Mouse (Mus musculus): ENCODE results near the gene Mgst2. TPM values are rescaled to one million over a fixed set of nuclear protein-coding genes. Genes with fewer than 3 reads are reported as not detected.

Gene Mgst2
- total and polyA plus RNA-seq, 3 experiments: 0.43 to 1.4 (median 0.60) TPM

DNA sequence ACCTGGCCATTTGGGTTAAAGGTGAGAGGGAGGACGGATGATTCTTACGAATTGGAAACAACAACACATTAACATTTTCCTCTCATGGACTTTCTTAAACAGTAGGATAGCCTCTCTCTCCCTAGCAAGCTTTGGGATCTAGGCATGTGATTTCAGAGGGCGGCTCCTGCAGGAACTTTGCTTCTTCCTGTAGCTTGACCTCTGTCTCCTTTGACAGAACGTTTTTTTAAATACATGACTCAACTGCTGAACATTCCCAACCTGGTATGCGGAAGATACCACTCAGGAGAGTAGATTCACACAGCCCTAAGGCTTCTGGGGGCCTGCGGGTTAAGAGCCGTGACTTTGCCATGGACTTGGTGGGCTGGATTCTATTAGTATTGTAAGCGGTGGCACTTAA, 10.7 kb upstream of the Mgst2 start:
- Histone ChIP-seq H3K27me3 (ENCODE audit: control insufficient read depth, insufficient read depth, low read length) (no peaks in the 10 kb centered on the region), H3K4me3 (no peak overlapping the region), H3K36me3 (ENCODE audit: control insufficient read depth, insufficient read depth, low read length) (no peaks in the 10 kb centered on the region), H3K27ac (no peak overlapping the region), H3K4me1 (ENCODE audit: control insufficient read depth, insufficient read depth, low read length) (no peaks in the 10 kb centered on the region; the same call in 1 of the 2 replicates), H3K9ac (ENCODE audit: low read depth, low read length) (no peak overlapping the region), H3K79me2 (replicated peaks; ENCODE audit: control insufficient read depth, insufficient read depth, low read length) (no peaks in the 10 kb centered on the region)
- 51% methylated on average over 8 of the region's 8 CpGs for WGBS
- DNase-seq: no peak
- TF ChIP-seq POLR2A (IDR thresholded peaks at IDR 0.05; ENCODE audit: insufficient read depth, low read depth, low read length) (no peak), EP300 (IDR thresholded peaks at IDR 0.05; ENCODE audit: insufficient read depth, low read depth, low read length) (no peak), CTCF (IDR thresholded peaks at IDR 0.05) (no peak)
- intact Hi-C loops (cut with DNase I): loop anchor here (5.0 kb wide), 1 partner anchor 87 kb away; the partner anchor contains the start of gene Setd7

DNA sequence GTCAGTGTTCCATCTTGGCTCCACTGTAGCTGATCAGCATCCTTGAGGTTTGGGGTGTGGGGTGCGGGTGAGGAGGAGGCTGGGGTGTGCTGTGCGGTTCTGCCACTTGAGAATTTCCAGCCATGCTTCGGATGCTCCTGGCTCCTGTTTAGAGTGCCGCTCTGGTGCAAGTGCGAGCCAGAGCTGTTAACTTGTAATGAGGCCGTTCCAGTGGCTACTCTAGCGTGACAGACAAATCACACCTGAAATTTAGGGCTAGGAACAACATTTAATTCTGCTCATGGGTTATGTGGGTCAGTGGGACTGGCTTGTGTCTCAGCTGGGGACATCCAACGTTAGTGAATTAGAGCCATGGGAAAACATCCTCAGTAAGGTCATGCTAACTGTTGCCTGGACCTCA, 10.2 kb upstream of the Mgst2 start:
- H3K4me3 ChIP-seq: no peak overlapping the region
- H3K36me3 ChIP-seq (ENCODE audit: control insufficient read depth, insufficient read depth, low read length): no peaks in the 10 kb centered on the region
- H3K9ac ChIP-seq (ENCODE audit: low read depth, low read length): no peak overlapping the region
- no peak for DNase-seq
- H3K4me1 ChIP-seq (ENCODE audit: control insufficient read depth, insufficient read depth, low read length): no peaks in the 10 kb centered on the region; the same call in 1 of the 2 replicates
- no peaks in the 10 kb centered on the region for H3K79me2 ChIP-seq (replicated peaks; ENCODE audit: control insufficient read depth, insufficient read depth, low read length)
- WGBS: 88% methylated on average over 8 of the region's 8 CpGs
- no peaks in the 10 kb centered on the region for H3K27me3 ChIP-seq (ENCODE audit: control insufficient read depth, insufficient read depth, low read length)
- no peak overlapping the region for H3K27ac ChIP-seq
- intact Hi-C loops (cut with DNase I): loop anchor here (5.0 kb wide), 2 partner anchors 88 to 592 kb away; partner anchors contain the start of gene Setd7
- TF ChIP-seq EP300 (IDR thresholded peaks at IDR 0.05; ENCODE audit: insufficient read depth, low read depth, low read length) (no peak), CTCF (IDR thresholded peaks at IDR 0.05) (no peak), POLR2A (IDR thresholded peaks at IDR 0.05; ENCODE audit: insufficient read depth, low read depth, low read length) (no peak)

DNA sequence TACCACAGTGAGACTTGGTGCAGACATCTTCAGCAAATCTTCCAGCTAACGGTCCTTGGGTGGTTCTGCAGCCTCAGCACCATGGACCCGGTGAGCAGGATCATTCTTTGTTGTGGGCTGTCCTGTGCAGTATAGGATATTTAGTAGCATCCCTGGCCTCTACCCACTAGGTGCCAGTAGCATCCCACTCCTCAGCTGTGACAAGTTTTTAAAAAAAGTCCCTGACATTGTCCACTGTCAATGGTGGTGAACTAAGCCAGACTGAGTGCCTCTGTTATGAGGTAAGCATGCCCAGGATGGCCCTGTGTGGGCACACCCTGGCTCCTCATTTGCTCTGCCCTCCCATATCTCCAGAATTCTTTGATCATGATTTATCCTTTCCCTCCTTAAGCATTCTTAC, 9.0 kb upstream of the Mgst2 start:
- Histone ChIP-seq H3K4me1 (ENCODE audit: control insufficient read depth, insufficient read depth, low read length) (no peaks in the 10 kb centered on the region; the same call in 1 of the 2 replicates), H3K36me3 (ENCODE audit: control insufficient read depth, insufficient read depth, low read length) (no peaks in the 10 kb centered on the region), H3K4me3 (no peak overlapping the region), H3K27me3 (ENCODE audit: control insufficient read depth, insufficient read depth, low read length) (no peaks in the 10 kb centered on the region), H3K9ac (ENCODE audit: low read depth, low read length) (no peak overlapping the region), H3K27ac (no peak overlapping the region), H3K79me2 (replicated peaks; ENCODE audit: control insufficient read depth, insufficient read depth, low read length) (no peaks in the 10 kb centered on the region)
- no peak for DNase-seq
- WGBS: 89% methylated on average over 2 of the region's 2 CpGs
- TF ChIP-seq EP300 (IDR thresholded peaks at IDR 0.05; ENCODE audit: insufficient read depth, low read depth, low read length): no peak
- intact Hi-C loops (cut with DNase I): loop anchor here (5.0 kb wide), 1 partner anchor 591 kb away; no protein-coding TSS in a partner anchor

DNA sequence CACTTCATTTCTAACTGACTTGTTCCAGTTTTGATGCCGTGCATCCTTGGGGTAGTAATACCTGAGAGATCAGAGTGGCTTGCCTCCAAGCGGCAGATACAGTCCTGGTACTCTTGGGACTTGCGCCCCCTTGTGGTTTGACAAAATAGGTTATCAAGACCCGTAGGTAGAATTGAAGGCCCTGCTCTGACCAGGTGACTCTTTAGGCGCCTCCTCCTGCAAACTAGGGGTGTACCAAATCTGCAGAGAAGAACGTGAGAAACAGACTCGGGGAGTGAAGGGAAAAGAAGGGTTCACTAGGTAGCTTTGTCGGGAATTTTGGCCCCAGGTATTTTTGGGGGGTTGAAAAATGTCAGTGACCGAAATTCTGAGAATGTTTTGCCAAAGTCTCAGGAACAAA, 7.9 kb upstream of the Mgst2 start:
- intact Hi-C loops (cut with DNase I): loop anchor here (1.0 to 5.0 kb wide), 3 partner anchors 69 to 590 kb away; no protein-coding TSS in a partner anchor
- H3K9ac ChIP-seq (ENCODE audit: low read depth, low read length): no peak overlapping the region
- no peaks in the 10 kb centered on the region for H3K79me2 ChIP-seq (replicated peaks; ENCODE audit: control insufficient read depth, insufficient read depth, low read length)
- H3K27me3 ChIP-seq (ENCODE audit: control insufficient read depth, insufficient read depth, low read length): no peaks in the 10 kb centered on the region
- TF ChIP-seq EP300 (IDR thresholded peaks at IDR 0.05; ENCODE audit: insufficient read depth, low read depth, low read length) (no peak), POLR2A (IDR thresholded peaks at IDR 0.05; ENCODE audit: insufficient read depth, low read depth, low read length) (no peak), CTCF (IDR thresholded peaks at IDR 0.05) (peak; percentile 84)
- no peaks in the 10 kb centered on the region; the same call in 1 of the 2 replicates for H3K4me1 ChIP-seq (ENCODE audit: control insufficient read depth, insufficient read depth, low read length)
- DNase-seq: peak; percentile 72 to 74
- H3K4me3 ChIP-seq: no peak overlapping the region
- H3K27ac ChIP-seq: peak overlapping the region; percentile 36; the same call in 1 of the 2 replicates
- H3K36me3 ChIP-seq (ENCODE audit: control insufficient read depth, insufficient read depth, low read length): no peaks in the 10 kb centered on the region
- WGBS: 4% methylated on average over 9 of the region's 9 CpGs

DNA sequence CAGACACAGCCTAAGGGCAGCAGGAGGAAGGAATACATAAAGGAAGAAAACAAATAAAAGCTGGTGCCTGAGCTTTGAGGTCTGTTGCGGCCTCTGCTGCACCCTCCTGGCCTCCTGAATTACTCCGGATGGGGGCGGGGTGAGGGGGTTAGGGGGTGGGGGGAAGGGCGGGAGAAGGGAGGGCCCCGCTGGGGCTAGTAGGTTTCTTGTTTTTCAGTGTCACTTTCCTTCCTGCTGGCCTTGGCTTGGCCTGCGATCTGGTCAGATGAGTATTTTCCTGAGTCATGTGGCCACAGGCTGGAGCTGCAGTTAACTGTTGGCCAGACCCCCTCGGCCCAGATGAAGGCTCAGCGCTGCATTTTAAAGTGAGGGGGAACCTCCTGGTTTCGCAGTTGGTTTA, 7.5 kb upstream of the Mgst2 start:
- 6% methylated on average over 7 of the region's 9 CpGs for WGBS
- peak; percentile 53 to 59 for DNase-seq
- no peak overlapping the region for H3K9ac ChIP-seq (ENCODE audit: low read depth, low read length)

DNA sequence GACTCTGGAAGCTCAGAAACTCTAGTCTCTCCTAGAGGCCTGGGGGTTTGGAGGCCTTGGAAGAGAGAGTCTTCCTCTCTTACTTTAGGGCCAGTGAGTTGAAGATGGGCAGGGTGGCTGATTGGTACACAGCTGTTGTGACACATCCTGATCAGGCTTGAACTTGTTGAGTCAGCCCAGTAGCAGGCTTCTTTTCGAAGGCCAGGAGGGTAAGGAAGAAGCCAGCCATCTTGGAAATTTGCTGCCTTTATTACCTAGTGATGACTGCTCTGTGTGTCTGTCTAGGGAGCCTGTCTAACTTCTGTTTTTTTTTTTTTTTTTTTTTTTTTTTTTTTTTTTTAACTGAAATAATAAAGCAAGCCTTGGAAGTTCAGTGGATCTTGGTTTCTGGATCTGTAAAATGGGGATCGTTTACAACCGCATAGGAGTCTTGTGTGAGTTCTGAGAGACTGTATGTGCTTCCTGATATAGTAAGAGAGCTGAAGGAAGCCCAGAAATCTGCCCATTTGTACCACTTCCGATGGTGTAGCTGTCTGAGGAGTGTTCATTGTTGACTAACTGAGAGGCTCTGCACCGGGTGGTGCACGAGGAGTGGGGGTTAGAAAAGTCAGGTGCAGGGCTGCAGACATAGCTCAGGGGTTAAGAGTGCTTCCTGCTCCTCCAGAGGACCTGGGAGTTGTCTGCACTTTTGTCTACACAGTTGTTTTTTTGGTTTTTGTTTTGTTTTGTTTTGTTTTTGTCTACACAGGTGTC, 5.7 kb upstream of the Mgst2 start:
- H3K4me3 ChIP-seq: no peak overlapping the region
- intact Hi-C loops (cut with DNase I): loop anchor here (5.0 kb wide), 1 partner anchor 588 kb away; no protein-coding TSS in a partner anchor
- no peaks in the 10 kb centered on the region for H3K79me2 ChIP-seq (replicated peaks; ENCODE audit: control insufficient read depth, insufficient read depth, low read length)
- WGBS: 62% methylated on average over 6 of the region's 6 CpGs
- no peaks in the 10 kb centered on the region for H3K27me3 ChIP-seq (ENCODE audit: control insufficient read depth, insufficient read depth, low read length)
- H3K4me1 ChIP-seq (ENCODE audit: control insufficient read depth, insufficient read depth, low read length): no peaks in the 10 kb centered on the region; the same call in 1 of the 2 replicates
- TF ChIP-seq CTCF (IDR thresholded peaks at IDR 0.05) (no peak), EP300 (IDR thresholded peaks at IDR 0.05; ENCODE audit: insufficient read depth, low read depth, low read length) (no peak), POLR2A (IDR thresholded peaks at IDR 0.05; ENCODE audit: insufficient read depth, low read depth, low read length) (no peak)
- H3K27ac ChIP-seq: no peak overlapping the region
- DNase-seq: no peak
- no peak overlapping the region for H3K9ac ChIP-seq (ENCODE audit: low read depth, low read length)
- H3K36me3 ChIP-seq (ENCODE audit: control insufficient read depth, insufficient read depth, low read length): no peaks in the 10 kb centered on the region

More for the DNA sequence above, 7.5 kb upstream of the Mgst2 start:
- Histone ChIP-seq H3K36me3 (ENCODE audit: control insufficient read depth, insufficient read depth, low read length) (no peaks in the 10 kb centered on the region), H3K4me3 (no peak overlapping the region), H3K27ac (peak overlapping the region; percentile 36; the same call in 1 of the 2 replicates), H3K27me3 (ENCODE audit: control insufficient read depth, insufficient read depth, low read length) (no peaks in the 10 kb centered on the region), H3K4me1 (ENCODE audit: control insufficient read depth, insufficient read depth, low read length) (no peaks in the 10 kb centered on the region; the same call in 1 of the 2 replicates), H3K79me2 (replicated peaks; ENCODE audit: control insufficient read depth, insufficient read depth, low read length) (no peaks in the 10 kb centered on the region)
- TF ChIP-seq CTCF (IDR thresholded peaks at IDR 0.05) (no peak), EP300 (IDR thresholded peaks at IDR 0.05; ENCODE audit: insufficient read depth, low read depth, low read length) (no peak), POLR2A (IDR thresholded peaks at IDR 0.05; ENCODE audit: insufficient read depth, low read depth, low read length) (no peak)
- intact Hi-C loops (cut with DNase I): loop anchor here (1.0 to 5.0 kb wide), 3 partner anchors 69 to 590 kb away; no protein-coding TSS in a partner anchor
